Mouse (Mus musculus) thymus, adult 18-20 months (tissue): ENCODE results near the gene Sdf2l1.

Source experiments
- DNase-seq, 2 experiments: peaks; one replicate each; pipeline ENCODE4 v3.0.0; 2022; ENCODE audit warnings: mixed read lengths in 2 of 2

Sdf2l1 gene

GRCm38 (mm10) chr16:17121569-17121968 is 10.6 kb downstream of the Sdf2l1 start:
- DNase-seq = no peak

- DNase-seq = no peak
Measured at GRCm38 (mm10) chr16:17117309-17117799, 14.8 kb downstream of the Sdf2l1 start.

GRCm38 (mm10) chr16:17110771-17111743 is 21.1 kb downstream of the Sdf2l1 start, which contains the start of gene Ppil2:
Gene Ppil2, minus strand, starts transcription at chr16:17111257.
- peak; percentile 57 to 70 for DNase-seq

GRCm38 (mm10) chr16:17104600-17104999 is 27.6 kb downstream of the Sdf2l1 start:
- DNase-seq = no peak

GRCm38 (mm10) chr16:17102630-17103220 is 29.5 kb downstream of the Sdf2l1 start:
- no peak for DNase-seq

- no peak for DNase-seq
Measured at GRCm38 (mm10) chr16:17096938-17097337, 35.2 kb downstream of the Sdf2l1 start.

GRCm38 (mm10) chr16:17088346-17088745 is 43.8 kb downstream of the Sdf2l1 start:
- DNase-seq = no peak

GRCm38 (mm10) chr16:17086669-17087193 is 45.5 kb downstream of the Sdf2l1 start:
- DNase-seq = no peak

- DNase-seq = no peak
Measured at GRCm38 (mm10) chr16:17086241-17086640, 45.9 kb downstream of the Sdf2l1 start.

- no peak for DNase-seq
Measured at GRCm38 (mm10) chr16:17085636-17086035, 46.5 kb downstream of the Sdf2l1 start.

GRCm38 (mm10) chr16:17082121-17082792 is 49.9 kb downstream of the Sdf2l1 start:
- no peak for DNase-seq
